Mouse (Mus musculus): ENCODE results near the gene Nbl1. TPM values are rescaled to one million over a fixed set of nuclear protein-coding genes. Genes with fewer than 3 reads are reported as not detected.

Nbl1 gene
- polyA plus RNA-seq (2014; fragmentation: Nextera tagmentation; extraction: Ambion mirVana): 6.3 and 7.2 TPM in 2 replicates

GRCm38 (mm10) chr4:139092356-139093195, at the start of gene Nbl1:
Nbl1 (minus strand) TSS chr4:139092993.
- H3K36me3 ChIP-seq (ENCODE audit: control insufficient read depth, insufficient read depth, low read length): no peaks in the 10 kb centered on the region
- H3K9me3 ChIP-seq (replicated peaks; ENCODE audit: control insufficient read depth, low read length): no peaks in the 10 kb centered on the region
- peaks cover 59% of the 10 kb centered on the region for H3K27me3 ChIP-seq (ENCODE audit: control insufficient read depth, insufficient read depth, low read length)
- H3K9ac ChIP-seq (ENCODE audit: low read depth, low read length): peak within 1 kb of the TSS; percentile 72
- peaks cover 5% of the 10 kb centered on the region; the same call in 1 of the 2 replicates for H3K4me1 ChIP-seq (ENCODE audit: control insufficient read depth, insufficient read depth, low read length)
- no peak; the same call in 1 of the 2 replicates for ATAC-seq (replicated peaks; ENCODE audit: insufficient number of reproducible peaks, low FRiP score, low TSS enrichment)
- H3K4me2 ChIP-seq: peak within 1 kb of the TSS; percentile 99
- under 1% methylated on average over 85 of the region's 105 CpGs for WGBS (ENCODE audit: insufficient replicate concordance)
- peak within 1 kb of the TSS; percentile 67 for H3K4me3 ChIP-seq (ENCODE audit: low read depth, low read length)
- no peak within 1 kb of the TSS for H3K27ac ChIP-seq (ENCODE audit: low read depth, low read length)

- Histone ChIP-seq H3K36me3 (ENCODE audit: control insufficient read depth, insufficient read depth, low read length) (no peaks in the 10 kb centered on the region), H3K9me3 (replicated peaks; ENCODE audit: control insufficient read depth, low read length) (no peaks in the 10 kb centered on the region), H3K27me3 (ENCODE audit: control insufficient read depth, insufficient read depth, low read length) (no peaks in the 10 kb centered on the region), H3K27ac (ENCODE audit: low read depth, low read length) (no peak overlapping the region), H3K9ac (ENCODE audit: low read depth, low read length) (no peak overlapping the region), H3K4me1 (ENCODE audit: control insufficient read depth, insufficient read depth, low read length) (no peaks in the 10 kb centered on the region), H3K4me3 (ENCODE audit: low read depth, low read length) (no peak overlapping the region), H3K4me2 (no peak overlapping the region)
- WGBS (ENCODE audit: insufficient replicate concordance): 56% methylated on average over 6 of the region's 6 CpGs
- ATAC-seq (replicated peaks; ENCODE audit: insufficient number of reproducible peaks, low FRiP score, low TSS enrichment): no peak
Measured at GRCm38 (mm10) chr4:139141785-139142184, 49.0 kb upstream of the Nbl1 start.

GRCm38 (mm10) chr4:139140267-139140666, 47.5 kb upstream of the Nbl1 start:
- Histone ChIP-seq H3K4me2 (no peak overlapping the region), H3K27me3 (ENCODE audit: control insufficient read depth, insufficient read depth, low read length) (no peaks in the 10 kb centered on the region), H3K9ac (ENCODE audit: low read depth, low read length) (no peak overlapping the region), H3K27ac (ENCODE audit: low read depth, low read length) (no peak overlapping the region), H3K36me3 (ENCODE audit: control insufficient read depth, insufficient read depth, low read length) (no peaks in the 10 kb centered on the region), H3K4me3 (ENCODE audit: low read depth, low read length) (no peak overlapping the region), H3K9me3 (replicated peaks; ENCODE audit: control insufficient read depth, low read length) (no peaks in the 10 kb centered on the region), H3K4me1 (ENCODE audit: control insufficient read depth, insufficient read depth, low read length) (no peaks in the 10 kb centered on the region)
- WGBS (ENCODE audit: insufficient replicate concordance): 69% methylated on average over 2 of the region's 2 CpGs
- ATAC-seq (replicated peaks; ENCODE audit: insufficient number of reproducible peaks, low FRiP score, low TSS enrichment): no peak

GRCm38 (mm10) chr4:139136011-139136410, 43.2 kb upstream of the Nbl1 start:
- no peak overlapping the region for H3K9ac ChIP-seq (ENCODE audit: low read depth, low read length)

GRCm38 (mm10) chr4:139133109-139133508, 40.3 kb upstream of the Nbl1 start:
- no peak overlapping the region for H3K4me3 ChIP-seq (ENCODE audit: low read depth, low read length)
- no peak overlapping the region for H3K9ac ChIP-seq (ENCODE audit: low read depth, low read length)
- peaks cover 15% of the 10 kb centered on the region for H3K4me1 ChIP-seq (ENCODE audit: control insufficient read depth, insufficient read depth, low read length)
- no peaks in the 10 kb centered on the region for H3K9me3 ChIP-seq (replicated peaks; ENCODE audit: control insufficient read depth, low read length)
- H3K36me3 ChIP-seq (ENCODE audit: control insufficient read depth, insufficient read depth, low read length): no peaks in the 10 kb centered on the region
- ATAC-seq (replicated peaks; ENCODE audit: insufficient number of reproducible peaks, low FRiP score, low TSS enrichment): no peak
- H3K27me3 ChIP-seq (ENCODE audit: control insufficient read depth, insufficient read depth, low read length): no peaks in the 10 kb centered on the region
- no peak overlapping the region for H3K4me2 ChIP-seq
- 74% methylated on average over 5 of the region's 5 CpGs for WGBS (ENCODE audit: insufficient replicate concordance)
- H3K27ac ChIP-seq (ENCODE audit: low read depth, low read length): no peak overlapping the region

More at GRCm38 (mm10) chr4:139136011-139136410, 43.2 kb upstream of the Nbl1 start:
- Histone ChIP-seq H3K4me3 (ENCODE audit: low read depth, low read length) (no peak overlapping the region), H3K4me2 (no peak overlapping the region), H3K4me1 (ENCODE audit: control insufficient read depth, insufficient read depth, low read length) (no peaks in the 10 kb centered on the region), H3K27me3 (ENCODE audit: control insufficient read depth, insufficient read depth, low read length) (no peaks in the 10 kb centered on the region), H3K27ac (ENCODE audit: low read depth, low read length) (no peak overlapping the region), H3K36me3 (ENCODE audit: control insufficient read depth, insufficient read depth, low read length) (no peaks in the 10 kb centered on the region), H3K9me3 (replicated peaks; ENCODE audit: control insufficient read depth, low read length) (no peaks in the 10 kb centered on the region)
- ATAC-seq (replicated peaks; ENCODE audit: insufficient number of reproducible peaks, low FRiP score, low TSS enrichment): no peak
- WGBS (ENCODE audit: insufficient replicate concordance): 85% methylated on average over 2 of the region's 2 CpGs

- H3K9me3 ChIP-seq (replicated peaks; ENCODE audit: control insufficient read depth, low read length): no peaks in the 10 kb centered on the region
- H3K4me3 ChIP-seq (ENCODE audit: low read depth, low read length): no peak overlapping the region
- H3K36me3 ChIP-seq (ENCODE audit: control insufficient read depth, insufficient read depth, low read length): 0 out of 2 replicates have a peak, but pooled peaks cover 1% of the 10 kb centered on the region
- no peak overlapping the region for H3K9ac ChIP-seq (ENCODE audit: low read depth, low read length)
- no peak overlapping the region for H3K27ac ChIP-seq (ENCODE audit: low read depth, low read length)
- H3K27me3 ChIP-seq (ENCODE audit: control insufficient read depth, insufficient read depth, low read length): no peaks in the 10 kb centered on the region
- peaks cover 15% of the 10 kb centered on the region for H3K4me1 ChIP-seq (ENCODE audit: control insufficient read depth, insufficient read depth, low read length)
- no peak overlapping the region for H3K4me2 ChIP-seq
- 76% methylated on average over 14 of the region's 14 CpGs for WGBS (ENCODE audit: insufficient replicate concordance)
- ATAC-seq (replicated peaks; ENCODE audit: insufficient number of reproducible peaks, low FRiP score, low TSS enrichment): no peak
Measured at GRCm38 (mm10) chr4:139131858-139132672, 39.3 kb upstream of the Nbl1 start.

- Histone ChIP-seq H3K4me1 (ENCODE audit: control insufficient read depth, insufficient read depth, low read length) (peaks cover 15% of the 10 kb centered on the region), H3K27me3 (ENCODE audit: control insufficient read depth, insufficient read depth, low read length) (no peaks in the 10 kb centered on the region), H3K9ac (ENCODE audit: low read depth, low read length) (peak within 1 kb of the TSS; percentile 87), H3K36me3 (ENCODE audit: control insufficient read depth, insufficient read depth, low read length) (peaks cover 5% of the 10 kb centered on the region; the same call in 1 of the 2 replicates), H3K9me3 (replicated peaks; ENCODE audit: control insufficient read depth, low read length) (0 out of 2 replicates have a peak, but pooled peaks cover 4% of the 10 kb centered on the region), H3K27ac (ENCODE audit: low read depth, low read length) (peak within 1 kb of the TSS; percentile 90), H3K4me2 (peak within 1 kb of the TSS; percentile 66), H3K4me3 (ENCODE audit: low read depth, low read length) (peak within 1 kb of the TSS; percentile 81)
- under 1% methylated on average over 61 of the region's 63 CpGs for WGBS (ENCODE audit: insufficient replicate concordance)
- ATAC-seq (replicated peaks; ENCODE audit: insufficient number of reproducible peaks, low FRiP score, low TSS enrichment): peak; percentile 95
Measured at GRCm38 (mm10) chr4:139130701-139131549, 38.1 kb upstream of the Nbl1 start, which contains the start of gene Minos1. Minos1 (minus strand) TSS chr4:139131113.
